8 mouse cellular contexts compared by ENCODE assay signal in genomic region chr2:31297602-31298268, GRCm38 (mm10). TPM values are rescaled to one million over a fixed set of nuclear protein-coding genes. Genes with fewer than 3 reads are reported as not detected.
DNase-seq lines count a peak whose midpoint lies in the region; ATAC-seq and TF ChIP-seq lines count a peak whose summit lies in the region.

No protein-coding gene starts in this region.

- no peaks in the 10 kb centered on the region for H3K27me3 ChIP-seq in limb, embryonic 14.5 days (ENCODE audit: control insufficient read depth, insufficient read depth, low read length)
- H3K27me3 ChIP-seq in midbrain, embryonic 14.5 days (ENCODE audit: control insufficient read depth, insufficient read depth, low read length): no peaks in the 10 kb centered on the region

- intact Hi-C loops in gastrocnemius, postnatal 36 days (cut with DNase I): loop anchor here (5.0 kb wide), 1 partner anchor 85 kb away; no protein-coding TSS in a partner anchor

- peak; percentile 22 for DNase-seq in urinary bladder, postnatal 25 days (ENCODE audit: low spot score)
- no peak for DNase-seq in urinary bladder, postnatal 10 days (ENCODE audit: low spot score)
- DNase-seq in gastrocnemius, postnatal 36 days: peak; percentile 42 to 45
- DNase-seq in limb, embryonic 14.5 days (ENCODE audit: low spot score): peak; percentile 73
- DNase-seq in midbrain, embryonic 14.5 days: peak; percentile 83
- DNase-seq in thymus, adult 18-20 months: peak; percentile 34 to 40

- H3K9ac ChIP-seq in limb, embryonic 14.5 days (ENCODE audit: low read depth, low read length, severe bottlenecking): peak overlapping the region; percentile 50
- H3K9ac ChIP-seq in midbrain, embryonic 14.5 days (replicated peaks; ENCODE audit: low read length): no peak overlapping the region; the same call in 1 of the 2 replicates

- ATAC-seq in inflammation-experienced regulatory T-cells, adult 6 months: peak; percentile 98
- peak; percentile 93 for ATAC-seq in limb, embryonic 14.5 days (ENCODE audit: low FRiP score, low read depth)
- peak; percentile 87 for ATAC-seq in midbrain, embryonic 14.5 days (ENCODE audit: low FRiP score, low TSS enrichment)

- no peaks in the 10 kb centered on the region for H3K4me1 ChIP-seq in cortical plate, adult 2 months (ENCODE audit: control insufficient read depth, insufficient read depth, low read length)
- 0 out of 2 replicates have a peak, but pooled peaks cover 2% of the 10 kb centered on the region for H3K4me1 ChIP-seq in limb, embryonic 14.5 days (ENCODE audit: control insufficient read depth, insufficient read depth, low read length)
- H3K4me1 ChIP-seq in midbrain, embryonic 14.5 days (ENCODE audit: control insufficient read depth, insufficient read depth, low read length): peaks cover 10% of the 10 kb centered on the region; the same call in 1 of the 2 replicates

- TF ChIP-seq CTCF in cortical plate, adult 2 months (IDR thresholded peaks at IDR 0.05; ENCODE audit: extremely low read depth, insufficient read depth, low read length): no peak

- H3K4me3 ChIP-seq in cortical plate, adult 2 months (ENCODE audit: insufficient read depth, low read length): peak overlapping the region; percentile 37
- H3K4me3 ChIP-seq in limb, embryonic 14.5 days (replicated peaks; ENCODE audit: low read length): peak overlapping the region; percentile 43
- H3K4me3 ChIP-seq in midbrain, embryonic 14.5 days (replicated peaks; ENCODE audit: low read depth, low read length): peak overlapping the region; percentile 42

- TF ChIP-seq POLR2A in cortical plate, adult 2 months (IDR thresholded peaks at IDR 0.05; ENCODE audit: extremely low read depth, insufficient read depth, low read length): no peak
- no peak for TF ChIP-seq POLR2A in limb, embryonic 14.5 days (IDR thresholded peaks at IDR 0.05; ENCODE audit: borderline replicate concordance, extremely low read depth, insufficient read depth, insufficient read length)

- no peak overlapping the region for H3K27ac ChIP-seq in cortical plate, adult 2 months (ENCODE audit: insufficient read depth, low read length)
- no peak overlapping the region for H3K27ac ChIP-seq in limb, embryonic 14.5 days (replicated peaks; ENCODE audit: low read depth, low read length)
- no peak overlapping the region for H3K27ac ChIP-seq in midbrain, embryonic 14.5 days (replicated peaks; ENCODE audit: low read depth, low read length)

- 8% methylated on average over 17 of the region's 17 CpGs for WGBS in limb, embryonic 14.5 days
- 2% methylated on average over 17 of the region's 17 CpGs for WGBS in midbrain, embryonic 14.5 days

- H3K9me3 ChIP-seq in limb, embryonic 14.5 days (ENCODE audit: control insufficient read depth, low read length): no peaks in the 10 kb centered on the region
- H3K9me3 ChIP-seq in midbrain, embryonic 14.5 days (ENCODE audit: control insufficient read depth, low read length): no peaks in the 10 kb centered on the region

- H3K36me3 ChIP-seq in limb, embryonic 14.5 days (ENCODE audit: control insufficient read depth, insufficient read depth, low read length): peaks cover 13% of the 10 kb centered on the region
- peaks cover 19% of the 10 kb centered on the region for H3K36me3 ChIP-seq in midbrain, embryonic 14.5 days (ENCODE audit: control insufficient read depth, insufficient read depth, low read length)

- peak overlapping the region; percentile 56 for H3K4me2 ChIP-seq in limb, embryonic 14.5 days (replicated peaks; ENCODE audit: low read depth, low read length, severe bottlenecking)
- peak overlapping the region; percentile 57 for H3K4me2 ChIP-seq in midbrain, embryonic 14.5 days (ENCODE audit: low read length)

RNA-seq across cellular contexts. Expression of gene Hmcn2, which starts 16.5 kb away (rescaled TPM):
- polyA plus RNA-seq in cortical plate, adult 2 months (2012; rRNA removed): 1.5 TPM in 2 replicates
- 10 to 100 TPM; 28.6 to 30.1 TPM for total RNA-seq in gastrocnemius, postnatal 36 days (2021)
- under 1 TPM; 0.20 to 0.54 (median 0.38) TPM for polyA plus RNA-seq in inflammation-experienced regulatory T-cells, adult 6 months (2017; shearing (Covaris generic))
- polyA plus RNA-seq in limb, embryonic 14.5 days (2012; rRNA removed): 0.56 and 0.70 TPM in 2 replicates
- 0.12 and 0.23 TPM in 2 replicates for polyA plus RNA-seq in limb, embryonic 14.5 days (2014; fragmentation: Nextera tagmentation; extraction: Ambion mirVana)
- 0.08 and 0.22 TPM in 2 replicates for polyA plus RNA-seq in midbrain, embryonic 14.5 days (2014; fragmentation: Nextera tagmentation; extraction: Ambion mirVana)

RNA-seq across cellular contexts. Expression of gene Ncs1, which starts 52.1 kb away (rescaled TPM):
- polyA plus RNA-seq in cortical plate, adult 2 months (2012; rRNA removed): 167 and 176 TPM in 2 replicates
- 1 to 10 TPM; 4.0 to 4.9 TPM for total RNA-seq in gastrocnemius, postnatal 36 days (2021)
- polyA plus RNA-seq in inflammation-experienced regulatory T-cells, adult 6 months (2017; shearing (Covaris generic)): 1 to 10 TPM in 2 of 3 experiments, under 1 TPM in 1; 0.63 to 1.4 (median 1.4) TPM
- 20.5 and 27.3 TPM in 2 replicates for polyA plus RNA-seq in limb, embryonic 14.5 days (2012; rRNA removed)
- 45.1 and 46.2 TPM in 2 replicates for polyA plus RNA-seq in limb, embryonic 14.5 days (2014; fragmentation: Nextera tagmentation; extraction: Ambion mirVana)
- 167 and 185 TPM in 2 replicates for polyA plus RNA-seq in midbrain, embryonic 14.5 days (2014; fragmentation: Nextera tagmentation; extraction: Ambion mirVana)

Comparison
In these comparisons a context has a peak if more than half of its experiments do, and no peak if none do; other contexts are left out.
1. RNA of gene Ncs1, which starts 52.1 kb away (polyA plus RNA-seq): 167 to 185 TPM in midbrain, embryonic 14.5 days, 167 to 176 TPM in cortical plate, adult 2 months and 20.5 to 46.2 TPM in limb, embryonic 14.5 days; 0.63 to 1.4 TPM in inflammation-experienced regulatory T-cells, adult 6 months; every median in the first group is over 4 times any median in the second.
2. Peak in every context shown above with its lines, with median percentiles within 50 percentile points of each other: H3K4me3 ChIP-seq and ATAC-seq.